Mouse (Mus musculus): ENCODE measurements around the gene Foxp1. TPM values are rescaled to one million over a fixed set of nuclear protein-coding genes. Genes with fewer than 3 reads are reported as not detected.

Foxp1 gene
- polyA plus RNA-seq, 1 experiment from 2014 or later: 74.0 TPM

GRCm38 (mm10) chr6:99104446-99104845 lies 418.1 kb downstream of the Foxp1 start:
- no peak overlapping the region for H3K4me2 ChIP-seq
- WGBS: 57% methylated on average over 7 of the region's 7 CpGs
- no peak overlapping the region for H3K4me3 ChIP-seq
- no peak for ATAC-seq (ENCODE audit: low read depth)
- H3K36me3 ChIP-seq: no peaks in the 10 kb centered on the region
- peaks cover 33% of the 10 kb centered on the region for H3K4me1 ChIP-seq (replicated peaks)
- H3K27ac ChIP-seq (replicated peaks): no peak overlapping the region
- no peak overlapping the region for H3K9ac ChIP-seq
- H3K27me3 ChIP-seq: 0 out of 2 replicates have a peak, but pooled peaks cover 3% of the 10 kb centered on the region
- H3K9me3 ChIP-seq: no peaks in the 10 kb centered on the region

GRCm38 (mm10) chr6:99103911-99104310 lies 418.6 kb downstream of the Foxp1 start:
- H3K27me3 ChIP-seq: 0 out of 2 replicates have a peak, but pooled peaks cover 3% of the 10 kb centered on the region
- H3K4me2 ChIP-seq: no peak overlapping the region
- no peak overlapping the region for H3K4me3 ChIP-seq
- H3K36me3 ChIP-seq: no peaks in the 10 kb centered on the region
- H3K9ac ChIP-seq: no peak overlapping the region
- peaks cover 33% of the 10 kb centered on the region for H3K4me1 ChIP-seq (replicated peaks)
- no peaks in the 10 kb centered on the region for H3K9me3 ChIP-seq
- no peak overlapping the region for H3K27ac ChIP-seq (replicated peaks)
- ATAC-seq (ENCODE audit: low read depth): no peak
- 43% methylated on average over 3 of the region's 3 CpGs for WGBS

- H3K4me3 ChIP-seq: no peak overlapping the region
- 15% methylated on average over 6 of the region's 6 CpGs for WGBS
- H3K27ac ChIP-seq (replicated peaks): no peak overlapping the region
- no peaks in the 10 kb centered on the region for H3K36me3 ChIP-seq
- H3K4me2 ChIP-seq: no peak overlapping the region
- no peak overlapping the region for H3K9ac ChIP-seq
- peaks cover 45% of the 10 kb centered on the region for H3K4me1 ChIP-seq (replicated peaks)
- H3K27me3 ChIP-seq: 0 out of 2 replicates have a peak, but pooled peaks cover 3% of the 10 kb centered on the region
- H3K9me3 ChIP-seq: no peaks in the 10 kb centered on the region
- ATAC-seq (ENCODE audit: low read depth): no peak
These were observed 421.0 kb downstream of the Foxp1 start for GRCm38 (mm10) chr6:99101489-99101908.

- no peak overlapping the region for H3K4me3 ChIP-seq
- H3K4me2 ChIP-seq: no peak overlapping the region
- no peak for ATAC-seq (ENCODE audit: low read depth)
- H3K4me1 ChIP-seq (replicated peaks): peaks cover 57% of the 10 kb centered on the region
- no peaks in the 10 kb centered on the region for H3K36me3 ChIP-seq
- WGBS: 65% methylated on average over 5 of the region's 5 CpGs
- H3K9ac ChIP-seq: no peak overlapping the region
- no peak overlapping the region for H3K27ac ChIP-seq (replicated peaks)
- H3K27me3 ChIP-seq: 0 out of 2 replicates have a peak, but pooled peaks cover 3% of the 10 kb centered on the region
- H3K9me3 ChIP-seq: no peaks in the 10 kb centered on the region
These were observed 422.2 kb downstream of the Foxp1 start for GRCm38 (mm10) chr6:99100331-99100730.

GRCm38 (mm10) chr6:99099781-99100180 lies 422.7 kb downstream of the Foxp1 start:
- Histone ChIP-seq H3K4me3 (no peak overlapping the region), H3K27ac (replicated peaks) (no peak overlapping the region), H3K9ac (no peak overlapping the region), H3K27me3 (0 out of 2 replicates have a peak, but pooled peaks cover 3% of the 10 kb centered on the region), H3K9me3 (no peaks in the 10 kb centered on the region), H3K4me2 (no peak overlapping the region), H3K4me1 (replicated peaks) (peaks cover 61% of the 10 kb centered on the region), H3K36me3 (no peaks in the 10 kb centered on the region)
- WGBS: 45% methylated on average over 4 of the region's 4 CpGs
- no peak for ATAC-seq (ENCODE audit: low read depth)

- WGBS: 31% methylated on average over 7 of the region's 7 CpGs
These were observed 425.3 kb downstream of the Foxp1 start for GRCm38 (mm10) chr6:99097191-99097590.

GRCm38 (mm10) chr6:99096776-99097166 lies 425.8 kb downstream of the Foxp1 start:
- H3K4me2 ChIP-seq: no peak overlapping the region
- H3K9ac ChIP-seq: no peak overlapping the region
- WGBS: 66% methylated on average over 7 of the region's 7 CpGs
- peaks cover 50% of the 10 kb centered on the region for H3K4me1 ChIP-seq (replicated peaks)
- H3K9me3 ChIP-seq: no peaks in the 10 kb centered on the region
- no peaks in the 10 kb centered on the region for H3K36me3 ChIP-seq
- no peak overlapping the region for H3K27ac ChIP-seq (replicated peaks)
- no peak overlapping the region for H3K4me3 ChIP-seq
- H3K27me3 ChIP-seq: no peaks in the 10 kb centered on the region
- no peak for ATAC-seq (ENCODE audit: low read depth)

More at GRCm38 (mm10) chr6:99097191-99097590, 425.3 kb downstream of the Foxp1 start:
- Histone ChIP-seq H3K27me3 (no peaks in the 10 kb centered on the region), H3K4me2 (no peak overlapping the region), H3K9me3 (no peaks in the 10 kb centered on the region), H3K4me3 (no peak overlapping the region), H3K4me1 (replicated peaks) (peaks cover 53% of the 10 kb centered on the region), H3K36me3 (no peaks in the 10 kb centered on the region), H3K9ac (no peak overlapping the region), H3K27ac (replicated peaks) (no peak overlapping the region)
- ATAC-seq (ENCODE audit: low read depth): no peak

- Histone ChIP-seq H3K9ac (no peak overlapping the region), H3K4me1 (replicated peaks) (peaks cover 45% of the 10 kb centered on the region), H3K4me2 (peak overlapping the region; percentile 40), H3K9me3 (no peaks in the 10 kb centered on the region), H3K4me3 (peak overlapping the region; percentile 19; the same call in 1 of the 2 replicates), H3K27ac (replicated peaks) (no peak overlapping the region), H3K36me3 (no peaks in the 10 kb centered on the region), H3K27me3 (no peaks in the 10 kb centered on the region)
- ATAC-seq (ENCODE audit: low read depth): no peak
- 36% methylated on average over 12 of the region's 12 CpGs for WGBS
These were observed 426.3 kb downstream of the Foxp1 start for GRCm38 (mm10) chr6:99096105-99096775.

- H3K9me3 ChIP-seq: no peaks in the 10 kb centered on the region
- no peak for ATAC-seq (ENCODE audit: low read depth)
- peak overlapping the region; percentile 27; the same call in 1 of the 2 replicates for H3K9ac ChIP-seq
- H3K4me3 ChIP-seq: peak overlapping the region; percentile 19; the same call in 1 of the 2 replicates
- H3K27ac ChIP-seq (replicated peaks): 0 out of 2 replicates have a peak overlapping the region, but pooled peaks have one; percentile 28
- H3K4me1 ChIP-seq (replicated peaks): peaks cover 43% of the 10 kb centered on the region
- no peaks in the 10 kb centered on the region for H3K27me3 ChIP-seq
- peak overlapping the region; percentile 40 for H3K4me2 ChIP-seq
- WGBS: 22% methylated on average over 18 of the region's 18 CpGs
- H3K36me3 ChIP-seq: no peaks in the 10 kb centered on the region
These were observed 427.1 kb downstream of the Foxp1 start for GRCm38 (mm10) chr6:99095185-99096104.

GRCm38 (mm10) chr6:99094339-99094989 lies 428.1 kb downstream of the Foxp1 start:
- no peak overlapping the region for H3K4me3 ChIP-seq
- peak overlapping the region; percentile 31 for H3K4me2 ChIP-seq
- peaks cover 43% of the 10 kb centered on the region for H3K4me1 ChIP-seq (replicated peaks)
- 22% methylated on average over 10 of the region's 10 CpGs for WGBS
- H3K27ac ChIP-seq (replicated peaks): no peak overlapping the region
- no peaks in the 10 kb centered on the region for H3K9me3 ChIP-seq
- peak overlapping the region; percentile 41; the same call in 1 of the 2 replicates for H3K9ac ChIP-seq
- no peaks in the 10 kb centered on the region for H3K36me3 ChIP-seq
- H3K27me3 ChIP-seq: no peaks in the 10 kb centered on the region
- ATAC-seq (ENCODE audit: low read depth): no peak

- Histone ChIP-seq H3K4me1 (replicated peaks) (peaks cover 43% of the 10 kb centered on the region), H3K4me2 (no peak overlapping the region), H3K4me3 (no peak overlapping the region), H3K9ac (no peak overlapping the region), H3K9me3 (no peaks in the 10 kb centered on the region), H3K27me3 (no peaks in the 10 kb centered on the region), H3K36me3 (no peaks in the 10 kb centered on the region), H3K27ac (replicated peaks) (no peak overlapping the region)
- no peak; the same call in 1 of the 2 replicates for ATAC-seq (ENCODE audit: low read depth)
- 18% methylated on average over 2 of the region's 2 CpGs for WGBS
These were observed 428.7 kb downstream of the Foxp1 start for GRCm38 (mm10) chr6:99093856-99094255.

Data from neural tube, embryonic 13.5 days (tissue).